Mouse (Mus musculus): Measurements from ENCODE around the gene Vmn2r101.

Gene Vmn2r101

GRCm38 (mm10) chr17:19576927-19577326 lies at the start of gene Vmn2r101:
Vmn2r101 (plus strand) TSS chr17:19577227.
- CTCF ChIA-PET: no interaction called here

GRCm38 (mm10) chr17:19629328-19629727 lies 52.3 kb downstream of the Vmn2r101 start:
- CTCF ChIA-PET: no interaction called here

GRCm38 (mm10) chr17:19658447-19658846 lies 81.4 kb downstream of the Vmn2r101 start:
- CTCF ChIA-PET: no interaction called here

- CTCF ChIA-PET: no interaction called here
Observed at GRCm38 (mm10) chr17:19660028-19660427, 83.0 kb downstream of the Vmn2r101 start, which contains the start of gene Vmn2r102. Vmn2r102 (plus strand) TSS chr17:19660328.
